Mouse (Mus musculus): ENCODE results near the gene Fdxacb1. TPM values are rescaled to one million over a fixed set of nuclear protein-coding genes. Genes with fewer than 3 reads are reported as not detected.

Gene Fdxacb1
- total and polyA plus RNA-seq, 2 experiments from 2014 or later: 9.3 to 19.1 TPM

GRCm38 (mm10) chr9:50734989-50735388 is 33.0 kb upstream of the Fdxacb1 start:
- no peaks in the 10 kb centered on the region; the same call in 1 of the 2 replicates for H3K4me1 ChIP-seq (ENCODE audit: insufficient read depth)
- no peak overlapping the region; the same call in 1 of the 2 replicates for H3K4me3 ChIP-seq (ENCODE audit: low read depth, low read length)
- H3K9me3 ChIP-seq (ENCODE audit: low read length): no peaks in the 10 kb centered on the region
- H3K36me3 ChIP-seq (ENCODE audit: insufficient read depth): no peaks in the 10 kb centered on the region
- H3K27ac ChIP-seq (ENCODE audit: low read depth, low read length): no peak overlapping the region
- peak; percentile 72 for DNase-seq
- 2% methylated on average over 9 of the region's 9 CpGs for WGBS
- no peaks in the 10 kb centered on the region for H3K27me3 ChIP-seq (ENCODE audit: insufficient read depth, low read length)
- H3K9ac ChIP-seq: no peak overlapping the region
- TF ChIP-seq CTCF (IDR thresholded peaks at IDR 0.05; ENCODE audit: low read depth): peak; percentile 79
- H3K4me2 ChIP-seq (ENCODE audit: low read depth): peak overlapping the region; percentile 22
- ATAC-seq: no peak

GRCm38 (mm10) chr9:50738914-50739870 is 28.8 kb upstream of the Fdxacb1 start, which contains the start of gene Dixdc1:
TSS of gene Dixdc1 (minus strand) at chr9:50739517.
- DNase-seq: peak; percentile 86
- Histone ChIP-seq H3K36me3 (ENCODE audit: insufficient read depth) (no peaks in the 10 kb centered on the region), H3K4me3 (ENCODE audit: low read depth, low read length) (peak within 1 kb of the TSS; percentile 36), H3K27me3 (ENCODE audit: insufficient read depth, low read length) (no peaks in the 10 kb centered on the region), H3K9ac (peak within 1 kb of the TSS; percentile 40), H3K9me3 (ENCODE audit: low read length) (no peaks in the 10 kb centered on the region), H3K27ac (ENCODE audit: low read depth, low read length) (0 out of 2 replicates have a peak within 1 kb of the TSS, but pooled peaks have one; percentile 4), H3K4me1 (ENCODE audit: insufficient read depth) (no peaks in the 10 kb centered on the region; the same call in 1 of the 2 replicates), H3K4me2 (ENCODE audit: low read depth) (peak within 1 kb of the TSS; percentile 61)
- 14% methylated on average over 36 of the region's 36 CpGs for WGBS
- TF ChIP-seq CTCF (IDR thresholded peaks at IDR 0.05; ENCODE audit: low read depth): no peak
- ATAC-seq: peak; percentile 96

DNA sequence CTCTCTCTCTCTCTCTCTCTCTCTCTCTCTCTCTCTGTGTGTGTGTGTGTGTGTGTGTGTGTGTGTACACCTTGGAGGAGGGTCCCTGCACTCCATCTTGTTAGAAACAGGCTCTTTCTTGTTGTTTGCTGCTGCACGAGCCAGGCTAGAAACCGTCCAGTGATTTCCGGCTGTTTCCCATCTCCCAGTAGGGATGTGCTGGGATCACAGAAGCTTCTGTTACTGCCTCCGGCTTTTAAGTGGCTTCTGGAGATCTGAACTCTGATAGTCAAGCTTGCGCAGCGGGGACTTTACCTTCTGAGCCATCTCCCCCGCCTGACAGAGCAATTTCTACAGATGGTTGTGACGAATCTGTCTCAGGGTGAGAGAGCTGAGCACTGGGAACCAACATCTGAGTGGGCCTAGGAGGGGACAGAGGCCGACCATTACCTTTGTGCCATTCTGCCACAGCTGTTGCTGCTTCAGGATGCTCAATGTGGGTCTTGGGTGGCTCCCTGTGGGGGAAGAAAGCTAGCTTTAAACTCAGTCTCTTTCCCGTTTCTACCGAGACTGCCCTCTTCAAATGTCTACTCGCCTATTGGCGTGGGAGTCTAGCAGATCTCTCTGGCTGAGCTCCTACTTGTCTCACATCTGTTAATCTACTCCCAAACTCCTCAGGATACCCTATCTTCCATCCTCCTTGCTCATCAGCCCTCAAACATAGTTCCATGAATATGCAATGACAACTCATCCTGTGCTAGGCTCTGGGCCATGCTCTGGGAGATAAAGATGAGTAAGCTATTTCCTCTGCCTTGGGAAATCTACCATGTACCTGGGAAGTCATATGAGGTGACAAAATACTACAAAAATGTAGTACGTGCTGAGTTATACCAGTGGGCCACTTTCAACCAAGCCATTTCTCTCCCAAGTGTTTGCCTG is 26.9 kb upstream of the Fdxacb1 start:
- Histone ChIP-seq H3K4me1 (ENCODE audit: insufficient read depth) (no peaks in the 10 kb centered on the region; the same call in 1 of the 2 replicates), H3K27ac (ENCODE audit: low read depth, low read length) (no peak overlapping the region), H3K9ac (no peak overlapping the region), H3K36me3 (ENCODE audit: insufficient read depth) (no peaks in the 10 kb centered on the region), H3K4me3 (ENCODE audit: low read depth, low read length) (no peak overlapping the region), H3K27me3 (ENCODE audit: insufficient read depth, low read length) (no peaks in the 10 kb centered on the region), H3K9me3 (ENCODE audit: low read length) (no peaks in the 10 kb centered on the region), H3K4me2 (ENCODE audit: low read depth) (no peak overlapping the region)
- DNase-seq (no peak), ATAC-seq (no peak)
- WGBS: 90% methylated on average over 14 of the region's 14 CpGs
- TF ChIP-seq CTCF (IDR thresholded peaks at IDR 0.05; ENCODE audit: low read depth): no peak

GRCm38 (mm10) chr9:50742261-50742660 is 25.8 kb upstream of the Fdxacb1 start:
- Histone ChIP-seq H3K4me2 (ENCODE audit: low read depth) (no peak overlapping the region), H3K4me1 (ENCODE audit: insufficient read depth) (no peaks in the 10 kb centered on the region; the same call in 1 of the 2 replicates), H3K9me3 (ENCODE audit: low read length) (no peaks in the 10 kb centered on the region), H3K27me3 (ENCODE audit: insufficient read depth, low read length) (no peaks in the 10 kb centered on the region), H3K9ac (no peak overlapping the region), H3K4me3 (ENCODE audit: low read depth, low read length) (no peak overlapping the region), H3K27ac (ENCODE audit: low read depth, low read length) (no peak overlapping the region), H3K36me3 (ENCODE audit: insufficient read depth) (no peaks in the 10 kb centered on the region)
- TF ChIP-seq CTCF (IDR thresholded peaks at IDR 0.05; ENCODE audit: low read depth): no peak
- no peak for DNase-seq
- WGBS: 86% methylated on average over 3 of the region's 3 CpGs
- no peak for ATAC-seq

GRCm38 (mm10) chr9:50742744-50743143 is 25.3 kb upstream of the Fdxacb1 start:
- Histone ChIP-seq H3K4me1 (ENCODE audit: insufficient read depth) (no peaks in the 10 kb centered on the region; the same call in 1 of the 2 replicates), H3K36me3 (ENCODE audit: insufficient read depth) (no peaks in the 10 kb centered on the region), H3K4me2 (ENCODE audit: low read depth) (no peak overlapping the region), H3K27ac (ENCODE audit: low read depth, low read length) (no peak overlapping the region), H3K9me3 (ENCODE audit: low read length) (no peaks in the 10 kb centered on the region), H3K4me3 (ENCODE audit: low read depth, low read length) (no peak overlapping the region), H3K27me3 (ENCODE audit: insufficient read depth, low read length) (no peaks in the 10 kb centered on the region), H3K9ac (no peak overlapping the region)
- no peak for TF ChIP-seq CTCF (IDR thresholded peaks at IDR 0.05; ENCODE audit: low read depth)
- 76% methylated on average over 2 of the region's 2 CpGs for WGBS
- no peak for ATAC-seq
- DNase-seq: no peak

GRCm38 (mm10) chr9:50745806-50746205 is 22.2 kb upstream of the Fdxacb1 start:
- WGBS: 19% methylated on average over 7 of the region's 7 CpGs
- no peaks in the 10 kb centered on the region for H3K36me3 ChIP-seq (ENCODE audit: insufficient read depth)
- H3K4me1 ChIP-seq (ENCODE audit: insufficient read depth): no peaks in the 10 kb centered on the region
- no peak for DNase-seq
- peak overlapping the region; percentile 53 for H3K4me2 ChIP-seq (ENCODE audit: low read depth)
- H3K9ac ChIP-seq: peak overlapping the region; percentile 43; the same call in 1 of the 2 replicates
- TF ChIP-seq CTCF (IDR thresholded peaks at IDR 0.05; ENCODE audit: low read depth): no peak
- H3K27me3 ChIP-seq (ENCODE audit: insufficient read depth, low read length): no peaks in the 10 kb centered on the region
- no peaks in the 10 kb centered on the region for H3K9me3 ChIP-seq (ENCODE audit: low read length)
- no peak overlapping the region for H3K27ac ChIP-seq (ENCODE audit: low read depth, low read length)
- H3K4me3 ChIP-seq (ENCODE audit: low read depth, low read length): peak overlapping the region; percentile 32
- ATAC-seq: no peak
